In the genomic region with DNA sequence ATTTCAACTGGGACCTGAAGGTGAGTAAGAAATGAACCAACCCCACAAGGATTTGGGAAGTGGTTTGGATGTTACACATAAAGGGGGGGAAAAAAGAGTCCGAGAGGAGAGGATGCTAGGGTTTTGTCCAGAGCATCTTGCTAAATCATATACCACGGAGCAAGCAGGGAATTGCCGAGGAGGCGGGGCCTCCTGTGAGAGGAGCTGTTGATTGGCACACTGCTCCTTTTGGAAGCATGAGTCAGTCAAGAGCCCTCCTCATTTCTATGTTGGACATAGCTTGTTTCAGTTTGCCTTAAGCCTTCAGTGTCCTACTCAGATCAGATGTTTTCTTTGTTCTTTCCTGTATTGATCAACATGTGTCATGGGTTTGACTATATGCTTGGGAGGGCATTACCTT, we compare ENCODE assay signal across 30 mouse cellular contexts.
"Had no signal": no experiment of that assay in that cellular context is flagged by ENCODE, and none has a peak within 500 bp of the region (broad histone marks: within the 10 kb centered on the region; RNA-seq: fewer than 3 reads in every experiment).

No protein-coding gene starts in this region.

- H3K27me3 ChIP-seq: limb, embryonic 12.5 days; limb, embryonic 13.5 days; limb, embryonic 15.5 days; liver, embryonic 12.5 days; liver, embryonic 13.5 days; liver, embryonic 15.5 days; lung, embryonic 15.5 days; midbrain, embryonic 12.5 days; midbrain, embryonic 13.5 days; midbrain, embryonic 15.5 days; neural tube, embryonic 12.5 days; neural tube, embryonic 13.5 days had no signal

- H3K9me3 ChIP-seq: limb, embryonic 10.5 days; limb, embryonic 12.5 days; limb, embryonic 13.5 days; limb, embryonic 15.5 days; liver, embryonic 12.5 days; liver, embryonic 13.5 days; liver, embryonic 15.5 days; lung, embryonic 15.5 days; megakaryocyte, embryonic 14.5 days; midbrain, embryonic 12.5 days; midbrain, embryonic 13.5 days; midbrain, embryonic 15.5 days; neural tube, embryonic 12.5 days; neural tube, embryonic 13.5 days had no signal

- H3K4me1 ChIP-seq: limb, embryonic 10.5 days; limb, embryonic 12.5 days; limb, embryonic 13.5 days; limb, embryonic 15.5 days; liver, embryonic 12.5 days; liver, embryonic 13.5 days; liver, embryonic 15.5 days; lung, embryonic 15.5 days; megakaryocyte, embryonic 14.5 days; midbrain, embryonic 12.5 days; midbrain, embryonic 13.5 days; midbrain, embryonic 15.5 days; neural tube, embryonic 12.5 days; neural tube, embryonic 13.5 days had no signal

- H3K9ac ChIP-seq: limb, embryonic 12.5 days; limb, embryonic 13.5 days; limb, embryonic 15.5 days; liver, embryonic 12.5 days; liver, embryonic 13.5 days; liver, embryonic 14.5 days; liver, embryonic 15.5 days; liver, postnatal 0 days; lung, embryonic 14.5 days; lung, embryonic 15.5 days; midbrain, embryonic 12.5 days; midbrain, embryonic 13.5 days; midbrain, embryonic 15.5 days; neural tube, embryonic 12.5 days; neural tube, embryonic 13.5 days had no signal

- H3K36me3 ChIP-seq: liver, embryonic 13.5 days; liver, embryonic 15.5 days; midbrain, embryonic 15.5 days had no signal

- ATAC-seq: liver, embryonic 12.5 days; liver, postnatal 0 days; midbrain, embryonic 13.5 days; midbrain, embryonic 15.5 days; midbrain, embryonic 16.5 days had no signal

- H3K4me3 ChIP-seq: limb, embryonic 10.5 days; limb, embryonic 12.5 days; limb, embryonic 13.5 days; limb, embryonic 15.5 days; liver, embryonic 12.5 days; liver, embryonic 13.5 days; liver, embryonic 15.5 days; lung, embryonic 15.5 days; megakaryocyte, embryonic 14.5 days; midbrain, embryonic 12.5 days; midbrain, embryonic 13.5 days; midbrain, embryonic 15.5 days; myocyte; neural tube, embryonic 12.5 days; neural tube, embryonic 13.5 days had no signal

- H3K4me2 ChIP-seq: limb, embryonic 12.5 days; limb, embryonic 13.5 days; limb, embryonic 15.5 days; liver, embryonic 11.5 days; liver, embryonic 12.5 days; liver, embryonic 13.5 days; liver, embryonic 15.5 days; lung, embryonic 14.5 days; lung, embryonic 15.5 days; midbrain, embryonic 11.5 days; midbrain, embryonic 12.5 days; midbrain, embryonic 13.5 days; midbrain, embryonic 15.5 days; neural tube, embryonic 12.5 days; neural tube, embryonic 13.5 days had no signal

- DNase-seq: left cerebral cortex, postnatal 4 days; liver; liver, embryonic 13.5 days; liver, postnatal 0 days; lung, adult 18-20 months; lung, adult 2 months; lung, embryonic 14.5 days; lung, postnatal 10 days; lung, postnatal 14 days; lung, postnatal 36 days; midbrain, embryonic 14.5 days had no signal

- H3K27ac ChIP-seq: limb, embryonic 10.5 days; limb, embryonic 12.5 days; limb, embryonic 13.5 days; limb, embryonic 15.5 days; liver, embryonic 12.5 days; liver, embryonic 13.5 days; liver, embryonic 14.5 days; liver, embryonic 15.5 days; lung, embryonic 15.5 days; macrophage; midbrain, embryonic 12.5 days; midbrain, embryonic 13.5 days; midbrain, embryonic 15.5 days; neural tube, embryonic 12.5 days; neural tube, embryonic 13.5 days had no signal
